Mouse (Mus musculus) urinary bladder, adult 2 months (tissue): Measurements from ENCODE around the gene Slc39a12. TPM values are rescaled to one million over a fixed set of nuclear protein-coding genes. Genes with fewer than 3 reads are reported as not detected.

Experiments used
- polyA plus RNA-seq: library from polyadenylated mRNA; depleted of rRNA; stranded (reverse); fragments of >200 nt; gene quantifications from 2 replicates; pipeline ENCODE4 v1.2.3, GENCODE M21; 2012; rRNA removed

Slc39a12 gene
- polyA plus RNA-seq, 1 experiment = 0.15 TPM

Other genes with a start within 250 kb of the Slc39a12 start
- 0.06 and 0.11 TPM in 2 replicates for gene Tmem236, start 213.8 kb upstream of the Slc39a12 start, polyA plus RNA-seq
- 23.8 and 27.5 TPM in 2 replicates for gene Mrc1, start 158.9 kb upstream of the Slc39a12 start, polyA plus RNA-seq
- gene Cacnb2, start 214.8 kb downstream of the Slc39a12 start, polyA plus RNA-seq = 16.0 and 20.1 TPM in 2 replicates